Mouse (Mus musculus) limb, embryonic 14.5 days (tissue): ENCODE results near the gene Igsf21. TPM values are rescaled to one million over a fixed set of nuclear protein-coding genes. Genes with fewer than 3 reads are reported as not detected.

Experiments
- ATAC-seq: fragments of 200-750 bp; cut with Nextera tagmentation; 2 replicates; pipeline ENCODE4 v1.8.0; 2017; ENCODE audit warnings: low read depth, moderate number of reproducible peaks, moderate TSS enrichment; ENCODE audit not compliant: low FRiP score
- DNase-seq: peaks from one replicate; pipeline ENCODE4 v3.0.0-alpha.2; 2015; ENCODE audit warnings: low spot score
- H3K27ac ChIP-seq: fragments of 300-500 bp; sonication (generic); replicated peaks from 2 replicates; pipeline ENCODE4 v1.5.1; 2014; ENCODE audit warnings: low read depth, mild to moderate bottlenecking, low read length, moderate library complexity, mixed read lengths
- H3K27me3 ChIP-seq: fragments of 300-500 bp; sonication (generic); 2 replicates; pipeline ENCODE4 v1.6.1; 2014; ENCODE audit warnings: low read length, mixed read lengths; ENCODE audit not compliant: control insufficient read depth, insufficient read depth
- H3K36me3 ChIP-seq: fragments of 300-500 bp; sonication (generic); 2 replicates; pipeline ENCODE4 v1.6.1; 2014; ENCODE audit warnings: mild to moderate bottlenecking, low read length, moderate library complexity, mixed read lengths; ENCODE audit not compliant: control insufficient read depth, insufficient read depth
- H3K4me1 ChIP-seq: fragments of 300-500 bp; sonication (generic); 2 replicates; pipeline ENCODE4 v1.6.1; 2014; ENCODE audit warnings: antibody characterized with exemption, low read length, mixed read lengths; ENCODE audit not compliant: control insufficient read depth, insufficient read depth
- H3K4me2 ChIP-seq: fragments of 300-500 bp; sonication (generic); replicated peaks from 2 replicates; pipeline ENCODE4 v1.6.1; 2014; ENCODE audit warnings: low read depth, mild to moderate bottlenecking, low read length, moderate library complexity; ENCODE audit not compliant: severe bottlenecking
- H3K4me3 ChIP-seq: fragments of 300-500 bp; sonication (generic); replicated peaks from 2 replicates; pipeline ENCODE4 v1.5.1; 2014; ENCODE audit warnings: low read length
- H3K9ac ChIP-seq: fragments of 300-500 bp; sonication (generic); 2 replicates; pipeline ENCODE4 v1.6.1; 2014; ENCODE audit warnings: mild to moderate bottlenecking, low read depth, low read length, moderate library complexity; ENCODE audit not compliant: severe bottlenecking
- H3K9me3 ChIP-seq: fragments of 300-500 bp; sonication (generic); 2 replicates; pipeline ENCODE4 v1.6.1; 2016; ENCODE audit warnings: low read length; ENCODE audit not compliant: control insufficient read depth
- POLR2A ChIP-seq: fragments of 200-500 bp; IDR thresholded peaks from 2 replicates; pipeline ENCODE4 v1.8.0; 2012; ENCODE audit warnings: inconsistent platforms, mild to moderate bottlenecking, moderate library complexity, borderline replicate concordance; ENCODE audit not compliant: insufficient read depth, insufficient read length; ENCODE audit errors: extremely low read depth
- WGBS: fragments of 180-500 bp; shearing (Covaris S2); extraction: QIAGEN DNeasy Blood & Tissue Kit; methylation state at CpG from one replicate; pipeline ENCODE4 v1.1.7; 2014; 5-methylcytosine and 5-hydroxymethylcytosine counted together
- polyA plus RNA-seq, 2 experiments: library from polyadenylated mRNA; depleted of rRNA in 1 of 2; stranded (reverse) in 1 of 2; unstranded in 1 of 2; fragments of >200 nt; fragmentation: Nextera tagmentation in 1 of 2; extraction: Ambion mirVana in 1 of 2; gene quantifications; 2 replicates each; pipeline versions ENCODE4 v1.2.1 to v1.2.3; 2012 to 2014

Gene Igsf21
- polyA plus RNA-seq, 2 experiments = 0.45 to 0.55 TPM

GRCm38 (mm10) chr4:140204775-140205174, 41.8 kb downstream of the Igsf21 start:
- no peak for DNase-seq
- Histone ChIP-seq H3K4me2 (no peak overlapping the region), H3K27ac (no peak overlapping the region), H3K4me3 (no peak overlapping the region), H3K4me1 (no peaks in the 10 kb centered on the region), H3K27me3 (no peaks in the 10 kb centered on the region), H3K9me3 (no peaks in the 10 kb centered on the region), H3K9ac (no peak overlapping the region), H3K36me3 (no peaks in the 10 kb centered on the region)
- 56% methylated on average over 10 of the region's 10 CpGs for WGBS
- no peak for TF ChIP-seq POLR2A
- ATAC-seq = no peak

DNA sequence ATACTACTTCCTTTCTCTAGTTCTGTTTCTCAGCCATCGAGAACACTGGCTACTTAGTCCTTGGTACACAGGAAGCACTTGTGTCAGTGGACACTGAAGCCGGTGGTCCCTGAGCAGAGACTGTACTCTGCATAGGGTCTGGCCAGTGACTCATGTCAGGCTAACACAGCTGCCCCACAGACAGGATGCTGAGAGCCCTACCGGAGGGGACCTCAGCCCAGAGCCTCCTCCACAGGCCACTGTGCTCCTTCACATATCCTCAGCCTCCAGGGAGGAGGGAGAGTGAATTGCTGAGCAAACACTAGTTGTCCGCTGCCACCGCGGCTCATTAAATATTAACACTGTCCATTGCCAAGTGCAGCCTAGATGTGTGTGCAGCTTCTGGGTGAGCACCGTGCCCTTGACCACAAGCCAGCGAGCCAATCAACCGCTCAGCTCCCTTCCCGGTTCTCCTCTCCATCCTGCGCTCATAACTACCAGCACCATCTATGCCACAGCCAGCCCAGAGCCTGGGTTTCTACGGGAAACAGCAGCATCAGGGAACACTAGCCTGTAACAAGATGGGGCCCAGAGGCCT, 42.8 kb downstream of the Igsf21 start:
- Histone ChIP-seq H3K9me3 (no peaks in the 10 kb centered on the region), H3K27ac (no peak overlapping the region), H3K9ac (no peak overlapping the region), H3K27me3 (no peaks in the 10 kb centered on the region), H3K4me1 (no peaks in the 10 kb centered on the region), H3K4me3 (no peak overlapping the region), H3K36me3 (no peaks in the 10 kb centered on the region), H3K4me2 (no peak overlapping the region)
- no peak for TF ChIP-seq POLR2A
- ATAC-seq (no peak), DNase-seq (no peak)
- 82% methylated on average over 12 of the region's 12 CpGs for WGBS

- Histone ChIP-seq H3K36me3 (no peaks in the 10 kb centered on the region), H3K9ac (no peak overlapping the region), H3K27me3 (no peaks in the 10 kb centered on the region), H3K27ac (no peak overlapping the region), H3K4me1 (no peaks in the 10 kb centered on the region), H3K9me3 (no peaks in the 10 kb centered on the region), H3K4me3 (no peak overlapping the region), H3K4me2 (no peak overlapping the region)
- ATAC-seq (no peak), DNase-seq (no peak)
- 39% methylated on average over 6 of the region's 6 CpGs for WGBS
- no peak for TF ChIP-seq POLR2A
Measured at GRCm38 (mm10) chr4:140202196-140202595, 44.4 kb downstream of the Igsf21 start.

- H3K4me2 ChIP-seq = no peak overlapping the region
- no peak overlapping the region for H3K9ac ChIP-seq
- ATAC-seq (no peak), DNase-seq (no peak)
- no peaks in the 10 kb centered on the region for H3K36me3 ChIP-seq
- no peak for TF ChIP-seq POLR2A
- H3K9me3 ChIP-seq = no peaks in the 10 kb centered on the region
- no peak overlapping the region for H3K4me3 ChIP-seq
- no peaks in the 10 kb centered on the region for H3K27me3 ChIP-seq
- WGBS = 71% methylated on average over 14 of the region's 14 CpGs
- no peaks in the 10 kb centered on the region for H3K4me1 ChIP-seq
- H3K27ac ChIP-seq = no peak overlapping the region
Measured at GRCm38 (mm10) chr4:140200296-140200695, 46.3 kb downstream of the Igsf21 start.

GRCm38 (mm10) chr4:140196717-140197116, 49.9 kb downstream of the Igsf21 start:
- H3K27ac ChIP-seq = no peak overlapping the region
- no peaks in the 10 kb centered on the region for H3K36me3 ChIP-seq
- DNase-seq = no peak
- H3K9ac ChIP-seq = no peak overlapping the region
- ATAC-seq = no peak
- no peak overlapping the region for H3K4me2 ChIP-seq
- no peaks in the 10 kb centered on the region for H3K9me3 ChIP-seq
- 70% methylated on average over 9 of the region's 9 CpGs for WGBS
- H3K27me3 ChIP-seq = no peaks in the 10 kb centered on the region
- no peaks in the 10 kb centered on the region for H3K4me1 ChIP-seq
- TF ChIP-seq POLR2A = no peak
- no peak overlapping the region for H3K4me3 ChIP-seq
